Mouse (Mus musculus): ENCODE results near the gene Usp18. TPM values are rescaled to one million over a fixed set of nuclear protein-coding genes. Genes with fewer than 3 reads are reported as not detected.

The Usp18 gene
- polyA plus RNA-seq (2014; fragmentation: Nextera tagmentation; extraction: Ambion mirVana): 1.2 TPM in 2 replicates

- peak; percentile 87 for ATAC-seq (ENCODE audit: insufficient read depth, low FRiP score, low TSS enrichment)
- Histone ChIP-seq H3K4me3 (ENCODE audit: low read depth, low read length) (peak within 1 kb of the TSS; percentile 56), H3K4me2 (ENCODE audit: low read depth) (peak within 1 kb of the TSS; percentile 60), H3K27ac (ENCODE audit: low read depth, low read length) (no peak within 1 kb of the TSS), H3K36me3 (ENCODE audit: control insufficient read depth, insufficient read depth, low read length) (no peaks in the 10 kb centered on the region), H3K9me3 (ENCODE audit: control insufficient read depth, low read length) (no peaks in the 10 kb centered on the region), H3K27me3 (ENCODE audit: control insufficient read depth, insufficient read depth, low read length) (no peaks in the 10 kb centered on the region), H3K9ac (ENCODE audit: low read length) (peak within 1 kb of the TSS; percentile 57), H3K4me1 (ENCODE audit: control insufficient read depth, insufficient read depth, low read length) (0 out of 2 replicates have a peak, but pooled peaks cover 3% of the 10 kb centered on the region)
- peak; percentile 84 for DNase-seq (ENCODE audit: low spot score)
- WGBS: 10% methylated on average over 35 of the region's 35 CpGs
Observed at GRCm38 (mm10) chr6:121245127-121246036, at the start of gene Usp18. Gene Usp18, plus strand, starts transcription at chr6:121245906.

- no peaks in the 10 kb centered on the region for H3K27me3 ChIP-seq (ENCODE audit: control insufficient read depth, insufficient read depth, low read length)
- peaks cover 3% of the 10 kb centered on the region for H3K36me3 ChIP-seq (ENCODE audit: control insufficient read depth, insufficient read depth, low read length)
- no peaks in the 10 kb centered on the region for H3K9me3 ChIP-seq (ENCODE audit: control insufficient read depth, low read length)
- no peaks in the 10 kb centered on the region for H3K4me1 ChIP-seq (ENCODE audit: control insufficient read depth, insufficient read depth, low read length)
- ATAC-seq (ENCODE audit: insufficient read depth, low FRiP score, low TSS enrichment) (no peak), DNase-seq (ENCODE audit: low spot score) (no peak)
- no peak overlapping the region for H3K27ac ChIP-seq (ENCODE audit: low read depth, low read length)
- 40% methylated on average over 9 of the region's 9 CpGs for WGBS
- H3K4me3 ChIP-seq (ENCODE audit: low read depth, low read length): no peak overlapping the region
- no peak overlapping the region for H3K9ac ChIP-seq (ENCODE audit: low read length)
- H3K4me2 ChIP-seq (ENCODE audit: low read depth): no peak overlapping the region
Observed at GRCm38 (mm10) chr6:121197807-121198365, 47.8 kb upstream of the Usp18 start.

GRCm38 (mm10) chr6:121200458-121200857 is 45.2 kb upstream of the Usp18 start:
- Histone ChIP-seq H3K4me1 (ENCODE audit: control insufficient read depth, insufficient read depth, low read length) (no peaks in the 10 kb centered on the region), H3K9ac (ENCODE audit: low read length) (no peak overlapping the region), H3K4me2 (ENCODE audit: low read depth) (no peak overlapping the region), H3K36me3 (ENCODE audit: control insufficient read depth, insufficient read depth, low read length) (no peaks in the 10 kb centered on the region), H3K4me3 (ENCODE audit: low read depth, low read length) (no peak overlapping the region), H3K27me3 (ENCODE audit: control insufficient read depth, insufficient read depth, low read length) (no peaks in the 10 kb centered on the region), H3K9me3 (ENCODE audit: control insufficient read depth, low read length) (no peaks in the 10 kb centered on the region), H3K27ac (ENCODE audit: low read depth, low read length) (no peak overlapping the region)
- DNase-seq (ENCODE audit: low spot score) (no peak), ATAC-seq (ENCODE audit: insufficient read depth, low FRiP score, low TSS enrichment) (no peak)
- WGBS: 87% methylated on average over 4 of the region's 4 CpGs

- no peak overlapping the region for H3K4me2 ChIP-seq (ENCODE audit: low read depth)
- H3K4me3 ChIP-seq (ENCODE audit: low read depth, low read length): no peak overlapping the region
- H3K9ac ChIP-seq (ENCODE audit: low read length): no peak overlapping the region
- no peak overlapping the region for H3K27ac ChIP-seq (ENCODE audit: low read depth, low read length)
- H3K36me3 ChIP-seq (ENCODE audit: control insufficient read depth, insufficient read depth, low read length): no peaks in the 10 kb centered on the region
- H3K4me1 ChIP-seq (ENCODE audit: control insufficient read depth, insufficient read depth, low read length): no peaks in the 10 kb centered on the region
- H3K27me3 ChIP-seq (ENCODE audit: control insufficient read depth, insufficient read depth, low read length): no peaks in the 10 kb centered on the region
- WGBS: 61% methylated on average over 5 of the region's 5 CpGs
- DNase-seq (ENCODE audit: low spot score) (no peak), ATAC-seq (ENCODE audit: insufficient read depth, low FRiP score, low TSS enrichment) (no peak)
- no peaks in the 10 kb centered on the region for H3K9me3 ChIP-seq (ENCODE audit: control insufficient read depth, low read length)
Observed at GRCm38 (mm10) chr6:121202026-121202425, 43.7 kb upstream of the Usp18 start.

GRCm38 (mm10) chr6:121206481-121206880 is 39.2 kb upstream of the Usp18 start:
- Histone ChIP-seq H3K9ac (ENCODE audit: low read length) (no peak overlapping the region), H3K4me1 (ENCODE audit: control insufficient read depth, insufficient read depth, low read length) (peaks cover 10% of the 10 kb centered on the region), H3K27me3 (ENCODE audit: control insufficient read depth, insufficient read depth, low read length) (peaks cover 19% of the 10 kb centered on the region), H3K36me3 (ENCODE audit: control insufficient read depth, insufficient read depth, low read length) (no peaks in the 10 kb centered on the region), H3K4me2 (ENCODE audit: low read depth) (no peak overlapping the region), H3K4me3 (ENCODE audit: low read depth, low read length) (no peak overlapping the region), H3K9me3 (ENCODE audit: control insufficient read depth, low read length) (no peaks in the 10 kb centered on the region), H3K27ac (ENCODE audit: low read depth, low read length) (no peak overlapping the region)
- WGBS: 84% methylated on average over 5 of the region's 5 CpGs
- ATAC-seq (ENCODE audit: insufficient read depth, low FRiP score, low TSS enrichment) (no peak), DNase-seq (ENCODE audit: low spot score) (no peak)

GRCm38 (mm10) chr6:121209584-121209983 is 36.1 kb upstream of the Usp18 start:
- DNase-seq (ENCODE audit: low spot score) (no peak), ATAC-seq (ENCODE audit: insufficient read depth, low FRiP score, low TSS enrichment) (no peak)
- H3K4me2 ChIP-seq (ENCODE audit: low read depth): no peak overlapping the region
- H3K27me3 ChIP-seq (ENCODE audit: control insufficient read depth, insufficient read depth, low read length): peaks cover 30% of the 10 kb centered on the region
- peaks cover 12% of the 10 kb centered on the region for H3K4me1 ChIP-seq (ENCODE audit: control insufficient read depth, insufficient read depth, low read length)
- H3K27ac ChIP-seq (ENCODE audit: low read depth, low read length): no peak overlapping the region
- no peak overlapping the region for H3K9ac ChIP-seq (ENCODE audit: low read length)
- H3K4me3 ChIP-seq (ENCODE audit: low read depth, low read length): no peak overlapping the region
- WGBS: 83% methylated on average over 2 of the region's 2 CpGs
- no peaks in the 10 kb centered on the region for H3K9me3 ChIP-seq (ENCODE audit: control insufficient read depth, low read length)
- H3K36me3 ChIP-seq (ENCODE audit: control insufficient read depth, insufficient read depth, low read length): no peaks in the 10 kb centered on the region

GRCm38 (mm10) chr6:121210149-121210925 is 35.4 kb upstream of the Usp18 start, which contains the start of gene Tuba8:
Gene Tuba8, plus strand, starts transcription at chr6:121210696.
- Histone ChIP-seq H3K4me1 (ENCODE audit: control insufficient read depth, insufficient read depth, low read length) (peaks cover 12% of the 10 kb centered on the region), H3K9ac (ENCODE audit: low read length) (peak within 1 kb of the TSS; percentile 42), H3K36me3 (ENCODE audit: control insufficient read depth, insufficient read depth, low read length) (no peaks in the 10 kb centered on the region), H3K27me3 (ENCODE audit: control insufficient read depth, insufficient read depth, low read length) (peaks cover 30% of the 10 kb centered on the region), H3K4me2 (ENCODE audit: low read depth) (peak within 1 kb of the TSS; percentile 73), H3K4me3 (ENCODE audit: low read depth, low read length) (peak within 1 kb of the TSS; percentile 39), H3K9me3 (ENCODE audit: control insufficient read depth, low read length) (no peaks in the 10 kb centered on the region), H3K27ac (ENCODE audit: low read depth, low read length) (no peak within 1 kb of the TSS)
- peak; percentile 38 for DNase-seq (ENCODE audit: low spot score)
- WGBS: 5% methylated on average over 30 of the region's 30 CpGs
- peak; percentile 67 for ATAC-seq (ENCODE audit: insufficient read depth, low FRiP score, low TSS enrichment)

GRCm38 (mm10) chr6:121210926-121211289 is 34.8 kb upstream of the Usp18 start:
- no peak overlapping the region for H3K27ac ChIP-seq (ENCODE audit: low read depth, low read length)
- peak overlapping the region; percentile 39 for H3K4me3 ChIP-seq (ENCODE audit: low read depth, low read length)
- ATAC-seq (ENCODE audit: insufficient read depth, low FRiP score, low TSS enrichment): 0 out of 2 replicates have a peak, but pooled peaks have one; percentile 27
- H3K36me3 ChIP-seq (ENCODE audit: control insufficient read depth, insufficient read depth, low read length): no peaks in the 10 kb centered on the region
- H3K9me3 ChIP-seq (ENCODE audit: control insufficient read depth, low read length): no peaks in the 10 kb centered on the region
- peaks cover 30% of the 10 kb centered on the region for H3K27me3 ChIP-seq (ENCODE audit: control insufficient read depth, insufficient read depth, low read length)
- peaks cover 12% of the 10 kb centered on the region for H3K4me1 ChIP-seq (ENCODE audit: control insufficient read depth, insufficient read depth, low read length)
- WGBS: 0% methylated on average over 12 of the region's 12 CpGs
- DNase-seq (ENCODE audit: low spot score): no peak
- peak overlapping the region; percentile 73 for H3K4me2 ChIP-seq (ENCODE audit: low read depth)
- H3K9ac ChIP-seq (ENCODE audit: low read length): peak overlapping the region; percentile 42
